Mouse (Mus musculus): ENCODE results near the gene Ppfia3. TPM values are rescaled to one million over a fixed set of nuclear protein-coding genes. Genes with fewer than 3 reads are reported as not detected.
A peak's percentile ranks its signal among the peaks of the same experiment; 100 is the strongest.
"Not testable (repeated sequence)": the region's sequence is repeated elsewhere in the genome, so short reads cannot be mapped to it uniquely, and the experiment has no call there.

Gene Ppfia3
- total RNA-seq, 1 experiment, result 6.9 TPM

GRCm38 (mm10) chr7:45363983-45364382, 2.8 kb downstream of the Ppfia3 start:
- Histone ChIP-seq H3K4me3 (ENCODE audit: insufficient read depth in 1 of 2, low read depth in 1 of 2, low read length in 2 of 2, poor library complexity in 1 of 2, severe bottlenecking in 1 of 2) (no peak overlapping the region), H3K27ac (ENCODE audit: insufficient read depth, low read depth, low read length, poor library complexity, severe bottlenecking) (no peak overlapping the region), H3K4me1 (ENCODE audit: control insufficient read depth in 2 of 2, insufficient read depth in 2 of 2, low read length in 2 of 2, poor library complexity in 1 of 2) (peaks cover 3 to 13% of the 10 kb centered on the region in 2 experiments; a peak in 3 of 4 replicates), H3K9me3 (ENCODE audit: control insufficient read depth, insufficient read depth, low read depth, low read length) (no peaks in the 10 kb centered on the region), H3K36me3 (ENCODE audit: control insufficient read depth, insufficient read depth, low read length, poor library complexity, severe bottlenecking) (no peaks in the 10 kb centered on the region; the same call in 1 of the 2 replicates), H3K9ac (ENCODE audit: insufficient read depth, low read depth, low read length, poor library complexity, severe bottlenecking) (no peak overlapping the region)
- no peak for TF ChIP-seq ZC3H11A (IDR thresholded peaks at IDR 0.05; ENCODE audit: borderline replicate concordance, low read depth, low read length)
- TF ChIP-seq HCFC1 (IDR thresholded peaks at IDR 0.05; ENCODE audit: borderline replicate concordance, insufficient read depth, low read length), result no peak
- no peak for TF ChIP-seq MAFK (IDR thresholded peaks at IDR 0.05; ENCODE audit: insufficient read depth, low read depth, low read length)
- no peak for TF ChIP-seq CHD2 (IDR thresholded peaks at IDR 0.05; ENCODE audit: low read depth, low read length)
- TF ChIP-seq ZNF384 (IDR thresholded peaks at IDR 0.05; ENCODE audit: low read depth, low read length), result no peak
- in situ Hi-C loops (cut with MboI; ENCODE audit: low sequenced_read_pairs in 2 of 2, unreplicated experiment in 2 of 2), result no loop called here
- DNase-seq (ENCODE audit: low read depth, low spot score), result no peak

- Histone ChIP-seq H3K4me1 (ENCODE audit: control insufficient read depth in 2 of 2, insufficient read depth in 2 of 2, low read length in 2 of 2, poor library complexity in 1 of 2) (peaks cover 3 to 10% of the 10 kb centered on the region in 2 experiments; a peak in 3 of 4 replicates), H3K36me3 (ENCODE audit: control insufficient read depth, insufficient read depth, low read length, poor library complexity, severe bottlenecking) (no peaks in the 10 kb centered on the region), H3K4me3 (ENCODE audit: insufficient read depth in 1 of 2, low read depth in 1 of 2, low read length in 2 of 2, poor library complexity in 1 of 2, severe bottlenecking in 1 of 2) (peak overlapping the region in 1 of 2 experiments; percentile 87; a peak in 1 of 4 replicates), H3K9me3 (ENCODE audit: control insufficient read depth, insufficient read depth, low read depth, low read length) (no peaks in the 10 kb centered on the region), H3K27ac (ENCODE audit: insufficient read depth, low read depth, low read length, poor library complexity, severe bottlenecking) (no peak overlapping the region), H3K9ac (ENCODE audit: insufficient read depth, low read depth, low read length, poor library complexity, severe bottlenecking) (no peak overlapping the region)
- TF ChIP-seq ZNF384 (IDR thresholded peaks at IDR 0.05; ENCODE audit: low read depth, low read length) (no peak), MAFK (IDR thresholded peaks at IDR 0.05; ENCODE audit: insufficient read depth, low read depth, low read length) (no peak), HCFC1 (IDR thresholded peaks at IDR 0.05; ENCODE audit: borderline replicate concordance, insufficient read depth, low read length) (no peak)
- peak; percentile 95 for DNase-seq (ENCODE audit: low read depth, low spot score)
- in situ Hi-C loops (cut with MboI; ENCODE audit: low sequenced_read_pairs in 2 of 2, unreplicated experiment in 2 of 2), result no loop called here
These were observed 4.0 kb downstream of the Ppfia3 start for GRCm38 (mm10) chr7:45362801-45363200.

GRCm38 (mm10) chr7:45361243-45361804, 5.5 kb downstream of the Ppfia3 start:
- Histone ChIP-seq H3K27ac (ENCODE audit: insufficient read depth, low read depth, low read length, poor library complexity, severe bottlenecking) (no peak overlapping the region), H3K4me3 (ENCODE audit: insufficient read depth in 1 of 2, low read depth in 1 of 2, low read length in 2 of 2, poor library complexity in 1 of 2, severe bottlenecking in 1 of 2) (peak overlapping the region; percentile 76 to 87), H3K9me3 (ENCODE audit: control insufficient read depth, insufficient read depth, low read depth, low read length) (no peaks in the 10 kb centered on the region), H3K9ac (ENCODE audit: insufficient read depth, low read depth, low read length, poor library complexity, severe bottlenecking) (peak overlapping the region; percentile 76), H3K4me1 (ENCODE audit: control insufficient read depth in 2 of 2, insufficient read depth in 2 of 2, low read length in 2 of 2, poor library complexity in 1 of 2) (peaks cover 3 to 10% of the 10 kb centered on the region in 2 experiments; a peak in 3 of 4 replicates), H3K36me3 (ENCODE audit: control insufficient read depth, insufficient read depth, low read length, poor library complexity, severe bottlenecking) (no peaks in the 10 kb centered on the region; the same call in 1 of the 2 replicates)
- TF ChIP-seq HCFC1 (IDR thresholded peaks at IDR 0.05; ENCODE audit: borderline replicate concordance, insufficient read depth, low read length) (no peak), CHD2 (IDR thresholded peaks at IDR 0.05; ENCODE audit: low read depth, low read length) (no peak), ZC3H11A (IDR thresholded peaks at IDR 0.05; ENCODE audit: borderline replicate concordance, low read depth, low read length) (no peak), MAFK (IDR thresholded peaks at IDR 0.05; ENCODE audit: insufficient read depth, low read depth, low read length) (no peak), ZNF384 (IDR thresholded peaks at IDR 0.05; ENCODE audit: low read depth, low read length) (no peak)
- peak; percentile 100 for DNase-seq (ENCODE audit: low read depth, low spot score)
- in situ Hi-C loops (cut with MboI; ENCODE audit: low sequenced_read_pairs in 2 of 2, unreplicated experiment in 2 of 2), result no loop called here

GRCm38 (mm10) chr7:45360404-45361125, 6.3 kb downstream of the Ppfia3 start:
- Histone ChIP-seq H3K9ac (ENCODE audit: insufficient read depth, low read depth, low read length, poor library complexity, severe bottlenecking) (no peak overlapping the region), H3K4me1 (ENCODE audit: control insufficient read depth in 2 of 2, insufficient read depth in 2 of 2, low read length in 2 of 2, poor library complexity in 1 of 2) (peaks cover 3 to 9% of the 10 kb centered on the region in 2 experiments; a peak in 3 of 4 replicates), H3K27ac (ENCODE audit: insufficient read depth, low read depth, low read length, poor library complexity, severe bottlenecking) (no peak overlapping the region), H3K9me3 (ENCODE audit: control insufficient read depth, insufficient read depth, low read depth, low read length) (no peaks in the 10 kb centered on the region), H3K4me3 (ENCODE audit: insufficient read depth in 1 of 2, low read depth in 1 of 2, low read length in 2 of 2, poor library complexity in 1 of 2, severe bottlenecking in 1 of 2) (peak overlapping the region in 1 of 2 experiments; percentile 51; a peak in 3 of 4 replicates), H3K36me3 (ENCODE audit: control insufficient read depth, insufficient read depth, low read length, poor library complexity, severe bottlenecking) (no peaks in the 10 kb centered on the region; the same call in 1 of the 2 replicates)
- no peak for DNase-seq (ENCODE audit: low read depth, low spot score)
- no peak for TF ChIP-seq ZC3H11A (IDR thresholded peaks at IDR 0.05; ENCODE audit: borderline replicate concordance, low read depth, low read length)
- in situ Hi-C loops (cut with MboI; ENCODE audit: low sequenced_read_pairs in 2 of 2, unreplicated experiment in 2 of 2), result no loop called here

GRCm38 (mm10) chr7:45359081-45359480, 7.7 kb downstream of the Ppfia3 start:
- DNase-seq (ENCODE audit: low read depth, low spot score); H3K27ac ChIP-seq (ENCODE audit: insufficient read depth, low read depth, low read length, poor library complexity, severe bottlenecking); H3K36me3 ChIP-seq (ENCODE audit: control insufficient read depth, insufficient read depth, low read length, poor library complexity, severe bottlenecking); in situ Hi-C loops (cut with MboI; ENCODE audit: low sequenced_read_pairs in 2 of 2, unreplicated experiment in 2 of 2); H3K9me3 ChIP-seq (ENCODE audit: control insufficient read depth, insufficient read depth, low read depth, low read length); H3K9ac ChIP-seq (ENCODE audit: insufficient read depth, low read depth, low read length, poor library complexity, severe bottlenecking): not testable (repeated sequence)
- Histone ChIP-seq H3K4me1 (ENCODE audit: control insufficient read depth in 2 of 2, insufficient read depth in 2 of 2, low read length in 2 of 2, poor library complexity in 1 of 2) (peaks cover 3 to 18% of the 10 kb centered on the region in 2 experiments; a peak in 3 of 4 replicates), H3K4me3 (ENCODE audit: insufficient read depth in 1 of 2, low read depth in 1 of 2, low read length in 2 of 2, poor library complexity in 1 of 2, severe bottlenecking in 1 of 2) (peak overlapping the region in 1 of 2 experiments; percentile 51; a peak in 2 of 4 replicates)
